Mouse (Mus musculus): Measurements from ENCODE around the gene Snph.

DNA sequence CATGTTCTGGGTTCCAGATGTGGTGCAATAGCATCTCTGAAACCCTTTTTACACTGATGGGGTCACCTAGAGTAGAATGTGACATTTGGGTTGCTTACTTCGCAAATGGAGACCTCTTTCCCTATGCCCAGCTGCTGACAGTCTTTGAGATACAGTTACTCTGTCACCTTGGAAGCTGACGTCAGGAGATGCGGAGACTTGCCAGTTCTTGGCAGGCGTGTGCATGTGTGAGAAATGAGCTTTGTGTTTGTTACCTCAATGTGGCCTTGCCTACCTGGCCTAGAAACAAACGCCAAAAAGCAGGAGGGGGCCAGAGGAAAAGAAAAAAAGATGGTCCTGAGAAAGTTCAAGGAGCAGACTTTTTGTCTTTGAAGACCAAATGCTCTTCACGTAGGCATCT is 65.5 kb downstream of the Snph start:
- TF ChIP-seq CTCF (IDR thresholded peaks at IDR 0.05; ENCODE audit: low read depth) (no peak), EP300 (IDR thresholded peaks at IDR 0.05; ENCODE audit: low read depth) (no peak)
